Mouse (Mus musculus) monocyte, adult 5-6 weeks (primary cell): Measurements from ENCODE around the gene Ice2. TPM values are rescaled to one million over a fixed set of nuclear protein-coding genes. Genes with fewer than 3 reads are reported as not detected.

Source experiments
- total RNA-seq: library from RNA; stranded (forward); fragments of 200-1000, 200-491, 200-594 nt; gene quantifications from 3 replicates; pipeline ENCODE4 v1.2.3, GENCODE M21; 2017

Gene Ice2
- total RNA-seq, 1 experiment from 2014 or later, result 15.1 TPM

Other genes with a start within 250 kb of the Ice2 start
- gene Anxa2, start 55.7 kb downstream of the Ice2 start, total RNA-seq, result 428 to 649 TPM (median 479 TPM) in 3 replicates